Mouse (Mus musculus) E14TG2a.4 (cell line): ENCODE results near the gene Aunip.

Source experiments
- H3K27me3 ChIP-seq: 2 replicates; pipeline ENCODE4 v1.6.1; 2014; ENCODE audit warnings: low read length, control low read depth; ENCODE audit not compliant: insufficient read depth
- H3K36me3 ChIP-seq: 2 replicates; pipeline ENCODE4 v1.6.1; 2014; ENCODE audit warnings: low read length, control low read depth; ENCODE audit not compliant: insufficient read depth
- H3K4me1 ChIP-seq: replicated peaks from 2 replicates; pipeline ENCODE4 v1.6.1; 2014; ENCODE audit warnings: low read depth, low read length, control low read depth
- H3K4me3 ChIP-seq: replicated peaks from 2 replicates; pipeline ENCODE4 v1.5.1; 2014; ENCODE audit warnings: mild to moderate bottlenecking, low read length
- H3K9me3 ChIP-seq: 2 replicates; pipeline ENCODE4 v1.6.1; 2014; ENCODE audit warnings: low read length, control low read depth
- CTCF ChIP-seq: conservative IDR thresholded peaks from 2 replicates; pipeline ENCODE4 v1.5.1; 2014; ENCODE audit warnings: low read length
- NANOG ChIP-seq: IDR thresholded peaks from 2 replicates; pipeline ENCODE4 v1.6.1; 2014; ENCODE audit warnings: borderline replicate concordance, low read length, mixed read lengths
- POU5F1 ChIP-seq: IDR thresholded peaks from 2 replicates; pipeline ENCODE4 v1.6.1; 2014; ENCODE audit warnings: low read length, borderline replicate concordance

The Aunip gene

GRCm38 (mm10) chr4:134549899-134550298 is 39.1 kb downstream of the Aunip start:
- Histone ChIP-seq H3K9me3 (no peaks in the 10 kb centered on the region), H3K36me3 (no peaks in the 10 kb centered on the region), H3K4me3 (no peak overlapping the region), H3K27me3 (peaks cover 34% of the 10 kb centered on the region), H3K4me1 (peaks cover 43% of the 10 kb centered on the region)
- peak; percentile 73 for TF ChIP-seq CTCF
- no peak for TF ChIP-seq POU5F1

GRCm38 (mm10) chr4:134551494-134552316 is 40.9 kb downstream of the Aunip start, which contains the start of gene Selenon:
Selenon (minus strand) TSS chr4:134552166.
- H3K4me1 ChIP-seq: peaks cover 27% of the 10 kb centered on the region
- H3K9me3 ChIP-seq: no peaks in the 10 kb centered on the region
- H3K27me3 ChIP-seq: peaks cover 22% of the 10 kb centered on the region
- no peak for TF ChIP-seq POU5F1
- TF ChIP-seq CTCF: no peak
- no peak for TF ChIP-seq NANOG
- no peaks in the 10 kb centered on the region for H3K36me3 ChIP-seq
- H3K4me3 ChIP-seq: peak within 1 kb of the TSS; percentile 77

GRCm38 (mm10) chr4:134553631-134554030 is 42.8 kb downstream of the Aunip start:
- H3K4me1 ChIP-seq: peaks cover 21% of the 10 kb centered on the region
- no peaks in the 10 kb centered on the region for H3K9me3 ChIP-seq

GRCm38 (mm10) chr4:134555956-134556580 is 45.3 kb downstream of the Aunip start:
- TF ChIP-seq POU5F1 (no peak), CTCF (peak; percentile 29), NANOG (no peak)
- Histone ChIP-seq H3K9me3 (no peaks in the 10 kb centered on the region), H3K27me3 (peaks cover 12% of the 10 kb centered on the region)

More at GRCm38 (mm10) chr4:134553631-134554030, 42.8 kb downstream of the Aunip start:
- TF ChIP-seq NANOG (no peak), CTCF (no peak)
- no peaks in the 10 kb centered on the region for H3K36me3 ChIP-seq
- peaks cover 22% of the 10 kb centered on the region for H3K27me3 ChIP-seq
- no peak overlapping the region for H3K4me3 ChIP-seq

GRCm38 (mm10) chr4:134557626-134558249 is 46.9 kb downstream of the Aunip start:
- H3K27me3 ChIP-seq: no peaks in the 10 kb centered on the region; the same call in 1 of the 2 replicates
- H3K9me3 ChIP-seq: no peaks in the 10 kb centered on the region
- H3K4me3 ChIP-seq: no peak overlapping the region
- TF ChIP-seq NANOG: no peak
- no peak for TF ChIP-seq POU5F1
- no peak for TF ChIP-seq CTCF
- no peaks in the 10 kb centered on the region for H3K36me3 ChIP-seq
- H3K4me1 ChIP-seq: peaks cover 14% of the 10 kb centered on the region

More at GRCm38 (mm10) chr4:134555956-134556580, 45.3 kb downstream of the Aunip start:
- Histone ChIP-seq H3K36me3 (no peaks in the 10 kb centered on the region), H3K4me1 (peaks cover 20% of the 10 kb centered on the region), H3K4me3 (no peak overlapping the region)

GRCm38 (mm10) chr4:134558570-134559113 is 47.8 kb downstream of the Aunip start:
- Histone ChIP-seq H3K9me3 (no peaks in the 10 kb centered on the region), H3K4me3 (no peak overlapping the region), H3K27me3 (no peaks in the 10 kb centered on the region), H3K36me3 (no peaks in the 10 kb centered on the region), H3K4me1 (peaks cover 14% of the 10 kb centered on the region)
- TF ChIP-seq POU5F1 (no peak), NANOG (no peak), CTCF (no peak)

- no peaks in the 10 kb centered on the region for H3K9me3 ChIP-seq
- no peak for TF ChIP-seq POU5F1
- no peak for TF ChIP-seq NANOG
- TF ChIP-seq CTCF: no peak
- no peaks in the 10 kb centered on the region for H3K27me3 ChIP-seq
- peaks cover 14% of the 10 kb centered on the region for H3K4me1 ChIP-seq
- no peaks in the 10 kb centered on the region for H3K36me3 ChIP-seq
- H3K4me3 ChIP-seq: no peak overlapping the region
These were observed 48.4 kb downstream of the Aunip start for GRCm38 (mm10) chr4:134559154-134559553.

GRCm38 (mm10) chr4:134560699-134561098 is 49.9 kb downstream of the Aunip start:
- peaks cover 9% of the 10 kb centered on the region; the same call in 1 of the 2 replicates for H3K36me3 ChIP-seq
- TF ChIP-seq POU5F1: no peak
- no peak for TF ChIP-seq CTCF
- TF ChIP-seq NANOG: no peak
- H3K27me3 ChIP-seq: no peaks in the 10 kb centered on the region
- H3K9me3 ChIP-seq: peaks cover 6% of the 10 kb centered on the region
- peaks cover 22% of the 10 kb centered on the region for H3K4me1 ChIP-seq
- no peak overlapping the region for H3K4me3 ChIP-seq
